Mouse (Mus musculus) heart, postnatal 0 days (tissue): ENCODE measurements around the gene Lrrc17.

Source experiments
- CTCF ChIP-seq: IDR thresholded peaks from 2 replicates; pipeline ENCODE4 v1.5.1; 2016; ENCODE audit warnings: antibody characterized with exemption, control low read depth, low read depth
- EP300 ChIP-seq: IDR thresholded peaks from 2 replicates; pipeline ENCODE4 v1.6.1; 2016; ENCODE audit warnings: antibody characterized with exemption, low read depth

DNA sequence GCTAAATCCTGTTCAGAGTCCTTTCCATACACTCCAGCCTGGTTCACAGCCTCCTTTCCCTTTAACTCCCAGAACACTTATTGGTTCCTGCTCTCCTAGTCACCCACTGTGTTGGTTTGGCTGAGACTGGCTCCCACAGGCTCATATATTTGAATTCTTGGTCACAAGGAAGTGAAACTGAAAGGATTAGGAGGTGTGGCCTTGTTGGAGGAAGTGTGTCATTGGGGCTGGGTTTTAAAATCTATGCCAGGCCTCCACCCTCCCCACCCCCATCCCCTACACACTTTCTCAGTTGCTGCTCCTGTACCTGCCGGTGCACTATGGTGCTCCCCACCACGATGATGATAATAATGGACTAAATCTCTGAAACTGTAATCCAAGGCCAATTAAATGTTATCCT lies 25.8 kb upstream of the Lrrc17 start:
- TF ChIP-seq CTCF (no peak), EP300 (no peak)
